Mouse (Mus musculus) thymus, adult 2 months (tissue): ENCODE results near the gene Ifna1.

ENCODE experiments used
- CTCF ChIP-seq: fragments of 200-500 bp; IDR thresholded peaks from 2 replicates; pipeline ENCODE4 v1.5.1; 2012; ENCODE audit warnings: mild to moderate bottlenecking, control low read depth, low read length, moderate library complexity, borderline replicate concordance; ENCODE audit not compliant: control insufficient read depth, poor library complexity, insufficient read depth; ENCODE audit errors: extremely low read depth
- POLR2A ChIP-seq: fragments of 200-500 bp; IDR thresholded peaks from 2 replicates; pipeline ENCODE4 v1.6.1; 2012; ENCODE audit warnings: mild to moderate bottlenecking, low read length, control low read depth, moderate library complexity; ENCODE audit not compliant: control insufficient read depth, poor library complexity, insufficient read depth; ENCODE audit errors: extremely low read depth

- TF ChIP-seq CTCF (no peak), POLR2A (no peak)
Observed at GRCm38 (mm10) chr4:88822995-88823394, 26.9 kb upstream of the Ifna1 start.
